Mouse (Mus musculus) heart, embryonic 10.5 days (tissue): ENCODE measurements around the gene Vmn1r229. TPM values are rescaled to one million over a fixed set of nuclear protein-coding genes. Genes with fewer than 3 reads are reported as not detected.

Source experiments
- DNase-seq: peaks from one replicate; pipeline ENCODE4 v3.0.0-alpha.2; 2017; ENCODE audit warnings: low spot score
- H3K27ac ChIP-seq: fragments of 300-500 bp; sonication (generic); 2 replicates; pipeline ENCODE4 v1.5.1; 2016; ENCODE audit warnings: mild to moderate bottlenecking
- H3K27me3 ChIP-seq: fragments of 300-500 bp; sonication (generic); 2 replicates; pipeline ENCODE4 v1.6.1; 2016; ENCODE audit warnings: mild to moderate bottlenecking; ENCODE audit not compliant: poor library complexity, insufficient read depth, severe bottlenecking
- H3K36me3 ChIP-seq: fragments of 300-500 bp; sonication (generic); 2 replicates; pipeline ENCODE4 v1.6.1; 2016; ENCODE audit warnings: mild to moderate bottlenecking, moderate library complexity
- H3K4me1 ChIP-seq: fragments of 300-500 bp; sonication (generic); 2 replicates; pipeline ENCODE4 v1.6.1; 2016; ENCODE audit warnings: mild to moderate bottlenecking
- H3K4me3 ChIP-seq: fragments of 300-500 bp; sonication (generic); 2 replicates; pipeline ENCODE4 v1.5.1; 2016; ENCODE audit warnings: mild to moderate bottlenecking, moderate library complexity
- H3K9me3 ChIP-seq: fragments of 300-500 bp; sonication (generic); 2 replicates; pipeline ENCODE4 v1.6.1; 2016; ENCODE audit warnings: mild to moderate bottlenecking, moderate library complexity
- WGBS: fragments of 180-500 bp; shearing (Covaris S2); methylation state at CpG from one replicate; pipeline ENCODE4 v1.1.7; 2016; 5-methylcytosine and 5-hydroxymethylcytosine counted together
- polyA plus RNA-seq: library from polyadenylated mRNA; unstranded; fragments of >200 nt; fragmentation: Nextera tagmentation; extraction: Ambion mirVana; gene quantifications from 2 replicates; pipeline ENCODE4 v1.2.1, GENCODE M21; 2016

The Vmn1r229 gene
- polyA plus RNA-seq = 0.02 TPM in 1 of 2 replicates, not detected in the other

GRCm38 (mm10) chr17:20811255-20811654 is at the start of gene Vmn1r229:
Gene Vmn1r229 (plus strand): TSS chr17:20811555.
- no peaks in the 10 kb centered on the region for H3K4me1 ChIP-seq
- no peak within 1 kb of the TSS for H3K27ac ChIP-seq
- no peaks in the 10 kb centered on the region for H3K36me3 ChIP-seq
- no peaks in the 10 kb centered on the region for H3K9me3 ChIP-seq
- no peaks in the 10 kb centered on the region for H3K27me3 ChIP-seq
- 51% methylated on average over 1 of the region's 1 CpGs for WGBS
- no peak within 1 kb of the TSS for H3K4me3 ChIP-seq
- DNase-seq = no peak

- no peaks in the 10 kb centered on the region for H3K4me1 ChIP-seq
- no peak within 1 kb of the TSS for H3K4me3 ChIP-seq
- no peaks in the 10 kb centered on the region for H3K27me3 ChIP-seq
- DNase-seq = no peak
- H3K36me3 ChIP-seq = no peaks in the 10 kb centered on the region
- H3K9me3 ChIP-seq = peaks cover 10% of the 10 kb centered on the region; the same call in 1 of the 2 replicates
- no peak within 1 kb of the TSS for H3K27ac ChIP-seq
These were observed 25.3 kb upstream of the Vmn1r229 start, which contains the start of gene Vmn1r228 for GRCm38 (mm10) chr17:20786057-20786456. Gene Vmn1r228 (minus strand): TSS chr17:20786157.

- WGBS = 20% methylated on average over 1 of the region's 1 CpGs
- H3K4me3 ChIP-seq = no peak within 1 kb of the TSS
- no peaks in the 10 kb centered on the region for H3K4me1 ChIP-seq
These were observed 28.8 kb downstream of the Vmn1r229 start, which contains the start of gene Vmn1r230 for GRCm38 (mm10) chr17:20840144-20840543. Gene Vmn1r230 (plus strand): TSS chr17:20840444.

More at GRCm38 (mm10) chr17:20840144-20840543, 28.8 kb downstream of the Vmn1r229 start, which contains the start of gene Vmn1r230:
- H3K9me3 ChIP-seq = no peaks in the 10 kb centered on the region
- no peaks in the 10 kb centered on the region for H3K27me3 ChIP-seq
- DNase-seq = no peak
- H3K36me3 ChIP-seq = no peaks in the 10 kb centered on the region
- no peak within 1 kb of the TSS for H3K27ac ChIP-seq

Other genes with a start within 250 kb of the Vmn1r229 start
- gene Vmn2r109, start 246.8 kb upstream of the Vmn1r229 start, polyA plus RNA-seq = not detected in 2 replicates
- 0.02 and 0.03 TPM in 2 replicates for gene Vmn2r110, start 215.1 kb upstream of the Vmn1r229 start, polyA plus RNA-seq
- gene Fpr-rs3, start 186.7 kb upstream of the Vmn1r229 start, polyA plus RNA-seq = not detected in 2 replicates
- not detected in 2 replicates for gene Vmn1r226, start 128.7 kb upstream of the Vmn1r229 start, polyA plus RNA-seq
- gene Vmn1r227, start 81.7 kb upstream of the Vmn1r229 start, polyA plus RNA-seq = not detected in 2 replicates
- gene Vmn1r228, start 25.4 kb upstream of the Vmn1r229 start, polyA plus RNA-seq = not detected in 2 replicates
- not detected in 2 replicates for gene Vmn1r230, start 28.9 kb downstream of the Vmn1r229 start, polyA plus RNA-seq
- not detected in 2 replicates for gene Vmn1r231, start 93.5 kb downstream of the Vmn1r229 start, polyA plus RNA-seq
- not detected in 2 replicates for gene Vmn1r232, start 108.2 kb downstream of the Vmn1r229 start, polyA plus RNA-seq
- gene Ppp2r1a, start 133.8 kb downstream of the Vmn1r229 start, polyA plus RNA-seq = 407 and 413 TPM in 2 replicates
- not detected in 2 replicates for gene Vmn1r233, start 184.9 kb downstream of the Vmn1r229 start, polyA plus RNA-seq
- gene Zfp160, start 197.3 kb downstream of the Vmn1r229 start, polyA plus RNA-seq = 10.1 TPM in 2 replicates